Mouse (Mus musculus): ENCODE results near the gene Ralb.

- TF ChIP-seq CTCF (IDR thresholded peaks at IDR 0.05; ENCODE audit: control insufficient read depth, insufficient read depth, low read length) (no peak), POLR2A (IDR thresholded peaks at IDR 0.05; ENCODE audit: borderline replicate concordance, control insufficient read depth, low read depth, low read length) (no peak)
Measured at GRCm38 (mm10) chr1:119437401-119437800, 67.2 kb downstream of the Ralb start.
